ENCODE assay signal across 11 mouse cellular contexts in the genomic region with DNA sequence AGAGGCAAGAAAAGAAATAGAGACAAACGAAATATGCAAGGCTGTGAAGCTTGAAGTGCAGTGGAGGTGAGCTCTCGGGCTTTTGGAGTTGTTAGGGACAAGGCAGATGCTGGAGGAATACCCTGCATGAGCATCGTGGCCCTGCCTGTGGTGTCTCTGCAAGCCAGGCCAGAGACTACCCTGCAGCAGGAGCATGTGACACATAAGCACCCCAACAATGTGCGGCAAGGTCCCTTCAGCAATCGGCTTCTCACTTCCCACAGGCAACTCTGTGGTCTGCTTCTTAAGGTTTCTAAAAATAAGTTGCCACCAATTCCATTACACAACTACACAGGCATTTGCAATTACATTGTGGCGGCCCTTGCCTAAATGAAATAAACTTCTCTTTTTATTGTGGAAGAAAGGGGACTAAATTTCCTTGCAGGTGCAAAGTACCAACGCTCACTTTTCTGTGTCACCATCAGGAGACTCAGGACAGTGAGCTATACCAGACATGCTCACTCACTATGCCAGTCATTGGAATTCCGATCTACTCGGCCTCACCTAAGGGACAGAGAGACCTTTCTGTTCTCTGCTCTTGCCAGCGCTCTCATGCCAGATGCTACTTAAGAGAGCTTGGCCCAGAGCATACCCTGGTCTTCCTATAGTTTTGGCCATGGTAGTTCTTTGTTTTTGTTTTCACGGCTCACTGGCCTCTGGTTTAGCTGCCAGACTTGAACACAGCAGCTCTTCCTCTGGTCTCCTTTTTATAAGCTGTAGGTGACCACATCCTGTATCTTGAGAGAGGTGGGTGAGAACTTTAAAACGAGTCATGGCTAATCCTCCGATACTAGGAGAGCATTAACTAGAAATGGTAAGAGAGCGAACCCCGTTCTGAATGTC. TPM values are rescaled to one million over a fixed set of nuclear protein-coding genes. Genes with fewer than 3 reads are reported as not detected.
DNase-seq lines count a peak whose midpoint lies in the region; ATAC-seq lines count a peak whose summit lies in the region.
"Had no signal": no experiment of that assay in that cellular context is flagged by ENCODE, and none has a peak within 500 bp of the region (broad histone marks: within the 10 kb centered on the region; RNA-seq: fewer than 3 reads in every experiment).

No protein-coding gene starts in this region.

- no peaks in the 10 kb centered on the region for H3K36me3 ChIP-seq in liver, embryonic 13.5 days

- no peak overlapping the region for H3K4me3 ChIP-seq in liver, embryonic 13.5 days (replicated peaks)
- H3K4me3 ChIP-seq: forebrain, embryonic 13.5 days; myocyte had no signal

- peaks cover 72% of the 10 kb centered on the region for H3K4me1 ChIP-seq in liver, embryonic 13.5 days (replicated peaks)
- H3K4me1 ChIP-seq: forebrain, embryonic 13.5 days had no signal

- peak; percentile 37; the same call in 1 of the 2 replicates for ATAC-seq in liver, embryonic 13.5 days (ENCODE audit: low read depth)
- ATAC-seq: forebrain, embryonic 13.5 days had no signal

- no peaks in the 10 kb centered on the region for H3K9me3 ChIP-seq in liver, embryonic 13.5 days (replicated peaks)
- H3K9me3 ChIP-seq: forebrain, embryonic 13.5 days had no signal

- intact Hi-C loops in left cerebral cortex, postnatal 10 days (cut with DNase I), result no loop called here

- DNase-seq in spleen, postnatal 36 days (ENCODE audit: low spot score in 2 of 2), result peak; percentile 55 to 62
- no peak for DNase-seq in spleen, postnatal 4 days (ENCODE audit: low spot score in 2 of 2)
- DNase-seq in heart, adult 8-10 months (ENCODE audit: low spot score), result peak; percentile 11
- no peak for DNase-seq in liver, embryonic 13.5 days
- DNase-seq in thymus, postnatal 36 days, result peak; percentile 18 to 28
- DNase-seq in right cerebral cortex, postnatal 4 days, result no peak
- DNase-seq in testis, postnatal 10 days (ENCODE audit: low spot score), result no peak
- DNase-seq in left cerebral cortex, postnatal 10 days (ENCODE audit: extremely low spot score in 1 of 2, low spot score in 2 of 2), result no peak
- DNase-seq: cerebellum, postnatal 10 days had no signal

- WGBS in liver, embryonic 13.5 days (ENCODE audit: insufficient replicate concordance), result 42% methylated on average over 15 of the region's 15 CpGs

- H3K27me3 ChIP-seq in liver, embryonic 13.5 days, result no peaks in the 10 kb centered on the region
- H3K27me3 ChIP-seq: forebrain, embryonic 13.5 days had no signal

- H3K9ac ChIP-seq in liver, embryonic 13.5 days, result peak overlapping the region; percentile 52
- H3K9ac ChIP-seq: forebrain, embryonic 13.5 days had no signal

- H3K27ac ChIP-seq in liver, embryonic 13.5 days, result peak overlapping the region; percentile 89
- H3K27ac ChIP-seq: forebrain, embryonic 13.5 days had no signal

- H3K4me2 ChIP-seq in liver, embryonic 13.5 days, result peak overlapping the region; percentile 45; the same call in 1 of the 2 replicates
- H3K4me2 ChIP-seq: forebrain, embryonic 13.5 days had no signal

RNA-seq across cellular contexts. Expression of gene Pip5k1b, which starts 28.7 kb away (rescaled TPM):
- 10 to 100 TPM; 20.2 to 23.1 (median 21.5) TPM for total RNA-seq in heart, adult 8-10 months (2022)
- polyA plus RNA-seq in liver, embryonic 13.5 days (2015; fragmentation: Nextera tagmentation; extraction: Ambion mirVana), result 8.5 and 10.2 TPM in 2 replicates
- 1 to 10 TPM; 8.1 to 8.2 TPM for total RNA-seq in left cerebral cortex, postnatal 10 days (2021)

RNA-seq across cellular contexts. Expression of gene Fam122a, which starts 49.8 kb away (rescaled TPM):
- 10 to 100 TPM; 23.5 to 26.9 (median 26.6) TPM for total RNA-seq in heart, adult 8-10 months (2022)
- 29.7 and 34.6 TPM in 2 replicates for polyA plus RNA-seq in liver, embryonic 13.5 days (2015; fragmentation: Nextera tagmentation; extraction: Ambion mirVana)
- total RNA-seq in left cerebral cortex, postnatal 10 days (2021), result 10 to 100 TPM; 31.0 to 31.5 TPM

Comparison
In these comparisons a context has a peak if more than half of its experiments do, and no peak if none do; other contexts are left out.
1. DNase-seq: peak in spleen, postnatal 36 days (2 of 2), heart, adult 8-10 months (single experiment) and thymus, postnatal 36 days (2 of 2); none in spleen, postnatal 4 days (0 of 2), liver, embryonic 13.5 days (single experiment), right cerebral cortex, postnatal 4 days (single experiment), testis, postnatal 10 days (single experiment) and left cerebral cortex, postnatal 10 days (0 of 2).